Mouse (Mus musculus): ENCODE measurements at regions not wholly inside any gene's neighbourhood (a gene's known extent, or its start where the extent isn't known, plus 50 kb on each side); places are given as distances from the start of the nearest gene placed in this dataset.

- no peak for DNase-seq
- intact Hi-C loops (cut with DNase I), result no loop called here
These were observed 78.9 kb upstream of the Dkk2 start for GRCm38 (mm10) chr3:132006191-132006590.

DNA sequence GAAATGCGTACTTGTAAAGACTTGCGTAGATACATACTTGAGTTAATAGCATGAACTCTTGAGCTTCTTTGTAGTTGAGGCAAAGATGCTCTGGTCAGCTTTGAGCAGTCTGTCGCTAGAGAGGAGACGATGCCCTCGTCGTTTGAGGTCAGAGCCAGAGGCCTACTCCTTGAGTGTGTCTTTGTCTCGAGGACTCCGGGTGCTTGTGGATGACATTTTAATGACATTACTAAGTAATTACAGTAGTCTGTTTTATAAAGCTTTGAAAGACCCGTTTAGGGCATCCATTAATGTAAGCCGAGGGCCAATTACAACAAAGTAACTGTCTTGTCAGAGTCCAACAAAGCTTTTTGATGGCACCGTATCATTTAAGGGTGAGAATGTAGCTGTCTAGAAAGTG is 78.2 kb upstream of the Dkk2 start:
- DNase-seq, result no peak
- intact Hi-C loops (cut with DNase I), result no loop called here

DNA sequence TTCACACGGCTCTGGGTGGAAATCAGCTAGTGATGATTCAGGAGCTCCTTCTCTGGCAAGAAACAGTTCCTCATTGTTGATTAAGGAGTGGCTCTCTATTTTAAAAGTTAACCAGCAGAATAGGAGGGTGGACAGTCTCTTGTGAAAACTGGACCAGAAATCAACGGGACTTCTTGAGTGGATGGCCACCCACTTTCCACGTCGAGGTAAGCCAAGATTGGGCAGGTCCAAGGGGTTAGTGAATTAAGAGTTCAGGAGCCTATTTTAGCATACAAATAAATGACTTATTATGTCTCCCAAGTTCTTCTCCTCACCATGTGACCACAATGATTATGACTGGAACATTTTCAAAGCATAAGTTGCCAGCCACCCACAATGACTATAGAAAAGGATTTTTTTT is 77.7 kb upstream of the Dkk2 start:
- DNase-seq, result no peak
- intact Hi-C loops (cut with DNase I), result no loop called here

GRCm38 (mm10) chr3:132015205-132015604 is 69.9 kb upstream of the Dkk2 start:
- intact Hi-C loops (cut with DNase I), result no loop called here
- DNase-seq, result no peak

GRCm38 (mm10) chr3:132017485-132018261 is 67.4 kb upstream of the Dkk2 start:
- intact Hi-C loops (cut with DNase I), result no loop called here

DNA sequence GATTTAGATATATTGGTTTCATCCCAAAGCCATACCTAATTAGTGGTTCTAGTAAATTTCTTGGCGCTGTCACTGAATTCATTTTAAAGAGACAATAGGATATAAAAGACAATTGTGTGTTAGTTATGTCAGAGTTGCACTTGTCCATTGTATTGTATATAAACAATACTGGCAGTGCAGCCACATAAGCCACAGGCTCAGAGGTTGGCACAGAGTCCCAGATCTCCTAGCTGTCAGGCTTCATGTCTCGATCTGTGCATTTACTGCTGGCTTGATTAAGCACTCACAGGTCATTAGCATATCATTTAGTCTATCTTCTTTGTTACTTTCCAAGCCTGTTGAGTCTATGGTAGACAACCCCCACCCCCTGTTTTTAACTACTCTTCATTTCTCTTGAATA is 66.6 kb upstream of the Dkk2 start:
- no peak for DNase-seq

More at GRCm38 (mm10) chr3:132017485-132018261, 67.4 kb upstream of the Dkk2 start:
- DNase-seq, result no peak

GRCm38 (mm10) chr3:132022032-132022431 is 63.1 kb upstream of the Dkk2 start:
- DNase-seq, result no peak

More for the DNA sequence above, 66.6 kb upstream of the Dkk2 start:
- intact Hi-C loops (cut with DNase I), result no loop called here

DNA sequence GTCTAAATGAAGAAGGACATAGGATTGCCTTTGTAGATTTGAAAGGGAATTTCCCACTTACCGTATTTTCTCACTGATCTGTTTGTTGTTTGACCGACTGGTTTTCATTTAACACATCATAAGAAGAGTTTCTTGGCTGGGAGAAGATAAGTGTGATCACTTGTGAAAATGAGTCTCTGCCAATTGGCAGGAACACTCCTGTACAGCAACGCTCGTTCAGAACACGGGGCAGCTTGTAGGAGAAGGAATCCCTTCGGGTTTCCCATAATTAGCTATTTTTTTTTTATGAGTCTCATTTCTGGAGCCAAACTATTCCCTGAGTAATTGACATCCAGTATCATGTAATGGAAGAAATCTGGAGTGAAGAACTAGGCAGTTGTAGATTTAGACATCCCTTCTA is 61.8 kb upstream of the Dkk2 start:
- DNase-seq, result no peak
- intact Hi-C loops (cut with DNase I), result no loop called here

More at GRCm38 (mm10) chr3:132022032-132022431, 63.1 kb upstream of the Dkk2 start:
- intact Hi-C loops (cut with DNase I), result no loop called here

- intact Hi-C loops (cut with DNase I), result no loop called here
- no peak for DNase-seq
These were observed 56.0 kb upstream of the Dkk2 start for GRCm38 (mm10) chr3:132029112-132029511.

- intact Hi-C loops (cut with DNase I), result no loop called here
- DNase-seq, result no peak
These were observed 51.9 kb upstream of the Dkk2 start for GRCm38 (mm10) chr3:132033078-132033713.

DNA sequence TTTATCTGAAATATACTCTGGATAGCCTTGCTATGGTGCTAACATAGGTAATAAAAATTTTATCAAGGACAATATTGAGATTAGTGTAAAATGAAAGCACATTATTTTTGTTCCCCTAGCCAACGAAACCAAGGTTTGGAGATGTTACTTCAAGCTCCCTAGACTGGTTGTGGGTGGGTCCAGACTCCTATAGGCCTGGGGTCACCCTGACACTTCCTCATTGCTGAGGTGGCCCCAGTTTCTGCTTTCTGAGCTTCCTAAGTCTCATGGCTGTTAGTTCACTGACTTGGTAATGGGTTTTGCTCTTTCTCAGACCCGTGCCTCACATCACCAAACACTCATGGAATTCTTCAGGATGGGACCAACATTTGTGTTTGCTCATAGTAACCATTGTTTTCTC is 49.9 kb upstream of the Dkk2 start:
- intact Hi-C loops (cut with DNase I), result no loop called here
- no peak for DNase-seq

Data from heart, postnatal 14 days (tissue).